Mouse (Mus musculus) ovary, postnatal 14 days (tissue): Measurements from ENCODE around the gene Hdac7.
A peak's percentile ranks its signal among the peaks of the same experiment; 100 is the strongest.

Experiments
- DNase-seq: peaks from one replicate; pipeline ENCODE4 v3.0.0; 2022; ENCODE audit warnings: low spot score

The Hdac7 gene

GRCm38 (mm10) chr15:97854551-97854950, 10.2 kb upstream of the Hdac7 start:
- DNase-seq, result no peak

GRCm38 (mm10) chr15:97854059-97854458, 9.8 kb upstream of the Hdac7 start:
- no peak for DNase-seq

- DNase-seq, result no peak
Measured at GRCm38 (mm10) chr15:97852291-97852690, 8.0 kb upstream of the Hdac7 start.

GRCm38 (mm10) chr15:97851011-97851410, 6.7 kb upstream of the Hdac7 start:
- DNase-seq, result no peak

- DNase-seq, result no peak
Measured at GRCm38 (mm10) chr15:97850441-97850840, 6.1 kb upstream of the Hdac7 start.

GRCm38 (mm10) chr15:97849116-97849911, 5.0 kb upstream of the Hdac7 start:
- DNase-seq, result peak; percentile 82

- no peak for DNase-seq
Measured at GRCm38 (mm10) chr15:97847866-97848265, 3.6 kb upstream of the Hdac7 start.

GRCm38 (mm10) chr15:97847285-97847684, 3.0 kb upstream of the Hdac7 start:
- DNase-seq, result no peak

- no peak for DNase-seq
Measured at GRCm38 (mm10) chr15:97846121-97846882, 2.0 kb upstream of the Hdac7 start.

GRCm38 (mm10) chr15:97843247-97843651, 1.1 kb downstream of the Hdac7 start:
- no peak for DNase-seq

GRCm38 (mm10) chr15:97842058-97842457, 2.2 kb downstream of the Hdac7 start:
- no peak for DNase-seq

GRCm38 (mm10) chr15:97841383-97841782, 2.9 kb downstream of the Hdac7 start:
- DNase-seq, result no peak

GRCm38 (mm10) chr15:97840781-97841180, 3.5 kb downstream of the Hdac7 start:
- DNase-seq, result no peak

GRCm38 (mm10) chr15:97839991-97840455, 4.3 kb downstream of the Hdac7 start:
- peak; percentile 62 for DNase-seq

GRCm38 (mm10) chr15:97839473-97839872, 4.8 kb downstream of the Hdac7 start:
- DNase-seq, result no peak

GRCm38 (mm10) chr15:97839012-97839411, 5.3 kb downstream of the Hdac7 start:
- DNase-seq, result no peak

GRCm38 (mm10) chr15:97838395-97838794, 5.9 kb downstream of the Hdac7 start:
- no peak for DNase-seq

- DNase-seq, result peak; percentile 43
Measured at GRCm38 (mm10) chr15:97837491-97838061, 6.7 kb downstream of the Hdac7 start.

GRCm38 (mm10) chr15:97836894-97837247, 7.4 kb downstream of the Hdac7 start:
- DNase-seq, result no peak

- no peak for DNase-seq
Measured at GRCm38 (mm10) chr15:97836153-97836893, 8.0 kb downstream of the Hdac7 start.

- DNase-seq, result no peak
Measured at GRCm38 (mm10) chr15:97832764-97833479, 11.4 kb downstream of the Hdac7 start.
